Mouse (Mus musculus) thymus, postnatal 25 days (tissue): ENCODE measurements around the gene Skiv2l.
"Not testable (repeated sequence)": the region's sequence is repeated elsewhere in the genome, so short reads cannot be mapped to it uniquely, and the experiment has no call there.

Experiments
- DNase-seq: peaks from one replicate; pipeline ENCODE4 v3.0.0; 2022

The Skiv2l gene

DNA sequence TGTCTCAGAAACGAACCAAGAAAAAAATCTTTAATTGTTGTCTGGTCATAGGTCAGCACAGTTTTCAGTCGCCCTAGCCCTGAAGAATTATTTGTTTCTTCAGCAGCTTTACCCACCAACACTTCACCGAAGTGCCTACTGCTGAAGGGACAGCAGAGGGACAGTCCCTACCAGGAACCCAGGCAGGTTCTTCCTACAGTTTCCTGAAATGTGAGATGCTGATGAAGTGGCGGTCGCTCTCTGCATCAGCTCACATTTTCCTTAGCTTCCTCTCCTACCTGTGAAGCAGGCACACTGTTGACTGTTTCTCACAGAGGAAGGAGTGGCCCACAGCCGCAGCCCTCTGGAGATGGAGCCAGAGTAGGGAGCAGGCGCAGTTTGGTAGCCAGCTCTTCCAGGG lies 16.0 kb upstream of the Skiv2l start:
- no peak for DNase-seq

DNA sequence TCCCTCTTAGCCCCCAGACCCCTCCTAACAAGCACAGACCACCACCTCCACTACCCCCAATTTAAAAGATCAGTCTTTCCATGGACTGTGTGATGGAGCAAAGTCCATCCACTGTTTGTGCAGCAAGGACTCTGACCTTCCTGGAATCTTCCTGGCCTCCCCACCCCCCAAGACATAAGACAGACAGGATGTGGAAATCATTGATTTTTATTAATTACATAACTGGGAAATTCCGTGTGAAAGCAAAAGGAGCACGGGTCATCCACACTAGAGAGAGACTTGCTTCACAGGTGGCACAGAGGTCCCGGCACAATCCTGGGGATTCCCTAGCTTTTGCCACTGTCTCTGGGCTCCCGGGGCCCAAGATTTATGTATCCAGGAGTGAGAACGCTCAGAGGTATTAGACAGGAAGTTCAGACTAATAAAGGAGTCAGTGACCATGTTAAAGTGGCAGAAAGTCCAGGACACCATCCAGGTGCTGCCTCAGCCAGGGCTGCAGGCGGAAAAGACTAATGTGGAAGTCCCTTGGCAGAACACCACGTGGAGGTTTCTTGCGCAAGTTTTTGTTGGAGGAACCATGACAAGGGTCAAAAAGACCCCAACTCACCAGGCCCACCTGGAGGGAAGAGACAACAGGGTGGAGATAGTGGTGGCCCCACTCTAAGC lies 12.5 kb upstream of the Skiv2l start, which contains the start of gene Cfb:
Gene Cfb (minus strand): TSS at position 103 of the 666 bp plus-strand sequence.
- no peak for DNase-seq

DNA sequence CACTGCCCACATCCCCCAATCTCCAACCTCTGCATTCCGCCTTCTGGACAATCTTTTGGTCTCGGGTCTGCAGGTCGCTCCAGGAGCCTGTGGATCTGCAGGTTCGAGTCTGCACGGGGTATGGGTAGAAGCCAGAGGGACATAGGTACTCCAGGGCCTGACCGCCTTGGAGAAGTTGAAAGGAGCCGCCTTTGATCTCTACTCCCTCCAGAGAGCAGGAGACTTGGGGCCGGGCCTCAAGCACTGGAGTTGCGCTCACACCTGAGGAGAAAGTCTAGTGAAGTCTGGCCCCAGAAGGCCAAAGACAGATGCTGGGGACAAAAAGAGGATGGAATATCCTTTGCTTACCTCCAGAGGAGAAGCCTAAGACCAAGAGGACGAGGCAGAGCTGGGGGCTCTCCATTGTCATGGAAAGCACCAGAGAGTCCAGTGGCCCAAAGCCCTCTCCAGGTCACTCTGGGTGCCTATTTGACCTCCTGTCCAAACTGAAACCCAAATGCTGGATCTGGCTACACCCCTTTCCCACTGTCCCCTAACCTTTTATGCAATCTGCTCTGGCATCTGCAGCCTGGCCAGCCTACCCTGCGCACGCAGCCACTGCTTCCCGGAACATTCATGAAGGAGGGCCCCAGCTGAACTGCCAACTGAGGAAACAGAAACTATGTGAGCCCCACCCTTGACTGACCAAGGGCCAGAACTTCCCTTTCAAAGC lies 11.8 kb upstream of the Skiv2l start:
- DNase-seq, result no peak

DNA sequence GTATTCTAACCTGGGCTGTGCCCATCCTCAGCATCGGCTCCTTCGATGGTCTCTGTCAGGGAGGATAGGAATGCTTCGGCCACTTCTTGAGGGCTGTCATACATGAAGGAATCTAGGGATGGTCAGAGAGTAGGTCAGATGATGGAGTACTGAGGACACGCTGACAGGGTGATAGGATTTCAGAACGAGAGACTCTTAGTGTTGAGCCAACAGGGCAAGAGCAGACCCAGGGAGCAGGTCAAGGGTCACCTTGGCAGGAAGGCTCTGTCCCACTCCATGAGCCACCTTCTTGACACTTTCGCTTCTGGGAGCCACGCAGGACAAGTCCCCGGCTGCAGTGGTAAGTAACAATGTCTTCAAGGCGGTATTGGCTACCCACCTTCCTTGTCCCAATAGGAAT lies 10.5 kb upstream of the Skiv2l start:
- no peak for DNase-seq

DNA sequence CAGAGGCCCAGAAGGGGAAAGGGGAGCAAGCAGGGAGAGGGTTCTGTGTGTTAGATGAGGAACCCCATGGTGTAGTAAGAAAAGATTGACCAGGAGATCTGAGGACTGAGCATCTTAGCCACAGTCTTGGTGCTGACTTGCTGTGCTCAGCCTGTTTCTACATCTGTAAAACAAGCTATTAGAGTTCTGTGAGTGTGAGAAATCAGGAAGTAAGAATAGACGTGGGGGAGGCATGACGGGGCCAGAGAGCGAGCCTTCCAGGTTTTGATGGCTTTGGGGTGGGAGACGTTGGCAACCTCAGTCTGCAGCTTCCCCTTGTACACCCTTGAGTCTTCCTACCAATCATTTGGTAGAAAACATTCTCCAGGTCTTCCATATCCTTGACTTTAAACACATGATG lies 8.7 kb upstream of the Skiv2l start:
- no peak for DNase-seq

DNA sequence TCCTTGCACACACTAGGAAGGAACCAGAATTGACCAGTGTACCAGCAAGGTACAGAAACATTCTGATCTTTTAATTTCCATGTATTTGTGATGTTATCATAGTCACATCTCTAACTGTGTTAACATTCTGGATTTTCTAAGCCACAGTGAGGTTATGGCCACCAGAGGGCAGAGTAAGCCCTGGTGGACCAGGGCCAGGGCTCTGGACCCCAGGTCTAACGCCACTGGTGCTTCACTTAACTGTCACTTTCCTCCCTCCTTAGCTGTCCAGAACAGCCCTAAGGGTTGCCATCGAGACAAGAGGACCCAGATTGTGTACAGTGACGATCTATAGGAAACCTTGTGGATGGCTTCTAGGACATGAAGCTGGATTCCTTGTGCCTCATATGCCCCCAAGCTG lies 5.8 kb upstream of the Skiv2l start:
- peak; percentile 44 for DNase-seq

DNA sequence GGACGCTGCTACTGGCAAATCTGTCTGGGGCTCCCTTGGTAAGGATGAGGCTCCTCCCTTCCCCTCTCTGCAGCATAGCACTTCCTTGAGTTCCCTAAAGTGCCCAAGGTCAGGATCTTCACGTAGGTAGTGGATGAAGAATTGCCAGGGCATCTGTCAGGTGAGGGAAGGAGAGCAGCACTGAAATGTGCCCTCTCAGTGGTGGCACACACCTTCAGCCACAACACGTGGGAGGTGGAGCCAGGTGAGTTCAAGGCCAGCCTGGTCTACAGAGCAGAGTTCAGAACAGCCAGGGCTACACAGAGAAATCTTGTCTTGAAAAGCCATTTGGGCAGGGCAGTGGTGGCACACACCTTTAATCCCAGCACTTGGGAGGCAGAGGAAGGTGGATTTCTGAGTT lies 4.8 kb upstream of the Skiv2l start:
- no peak for DNase-seq

DNA sequence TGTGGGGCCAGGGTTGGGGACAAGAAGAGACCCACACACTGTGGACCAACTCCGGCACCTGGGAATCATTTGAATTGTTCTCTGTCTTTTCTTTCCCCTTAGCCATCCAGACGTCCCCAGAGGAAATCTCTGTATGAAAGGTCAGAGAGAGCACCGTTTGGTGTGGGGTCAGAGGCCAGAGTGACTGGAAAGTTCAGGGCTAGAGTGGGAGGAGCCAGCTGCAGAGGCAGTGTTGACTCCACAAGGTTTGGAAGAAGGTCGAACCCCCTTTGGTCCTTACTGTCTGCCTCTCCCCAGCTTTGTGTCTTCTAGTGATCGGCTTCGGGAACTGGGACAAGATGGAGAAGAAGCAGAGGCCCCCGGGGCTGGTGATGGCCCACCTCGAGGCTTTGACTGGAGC lies 3.5 kb upstream of the Skiv2l start:
- DNase-seq, result no peak

DNA sequence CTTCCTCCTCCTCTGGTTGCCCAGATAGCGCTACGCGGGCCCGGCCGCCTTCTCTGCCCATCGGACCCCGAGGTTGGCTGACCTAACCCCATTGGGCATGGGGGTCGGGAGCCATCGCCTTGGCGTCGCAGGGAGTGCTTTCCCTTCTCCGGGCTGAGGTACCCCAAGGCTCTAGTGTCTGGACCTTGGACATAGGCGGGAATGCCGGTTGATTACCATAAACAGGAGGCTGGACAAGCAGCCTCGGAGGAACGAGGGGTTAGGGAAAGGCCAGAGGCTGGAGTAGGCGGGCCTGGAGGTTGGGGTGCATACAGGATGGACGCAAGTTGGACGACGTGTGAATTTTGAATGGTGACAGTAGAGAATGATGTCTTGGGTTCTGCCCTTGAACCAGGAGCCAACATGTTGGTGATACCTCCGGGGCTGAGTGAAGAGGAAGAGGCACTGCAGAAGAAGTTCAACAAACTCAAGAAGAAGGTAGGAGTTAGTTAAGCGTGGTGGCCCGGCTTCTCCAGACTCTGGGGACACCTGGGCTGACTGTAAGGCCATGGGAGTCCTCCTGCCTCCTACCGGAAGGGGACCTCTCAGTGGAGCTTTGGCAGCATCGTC lies 611 bp upstream of the Skiv2l start:
- peak; percentile 14 for DNase-seq

DNA sequence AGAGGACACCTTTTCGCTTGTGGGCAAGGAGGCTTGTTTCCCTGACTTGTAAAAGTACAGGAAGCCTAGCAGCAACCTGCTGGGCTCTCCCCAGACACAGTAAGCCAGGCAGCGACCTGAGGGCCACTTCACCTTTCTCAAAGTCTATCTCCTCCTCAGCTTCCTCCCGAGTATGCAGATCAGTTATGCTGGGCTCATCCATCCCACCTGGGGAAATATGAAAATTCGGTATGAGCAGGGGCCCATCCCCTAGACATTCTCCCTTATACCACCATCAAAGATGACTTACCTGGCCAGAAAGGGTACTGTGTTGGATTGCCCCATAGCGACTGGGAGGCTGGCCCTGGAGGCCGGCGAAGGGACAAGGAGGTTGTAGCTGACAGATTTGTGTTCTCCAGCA lies 2.4 kb downstream of the Skiv2l start:
- DNase-seq, result no peak

DNA sequence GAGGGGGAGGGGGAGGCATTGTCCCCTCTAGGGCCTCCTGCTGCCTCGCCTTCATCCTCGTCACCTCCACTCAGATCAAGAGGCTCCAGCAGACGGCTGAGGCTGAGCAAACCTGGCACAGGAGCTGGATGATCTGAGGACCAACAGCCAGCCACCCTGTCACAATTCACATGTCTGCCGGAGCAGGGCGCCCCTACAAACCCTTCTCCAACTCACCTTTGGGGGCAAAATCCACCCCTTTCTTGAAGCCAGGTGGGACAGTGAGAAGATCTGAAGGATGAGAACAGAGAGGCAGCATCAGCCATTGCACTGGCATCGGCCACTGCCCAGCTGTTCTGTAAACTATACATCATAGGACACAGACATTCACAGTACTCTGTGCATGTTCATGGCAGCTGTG lies 2.8 kb downstream of the Skiv2l start:
- no peak for DNase-seq

DNA sequence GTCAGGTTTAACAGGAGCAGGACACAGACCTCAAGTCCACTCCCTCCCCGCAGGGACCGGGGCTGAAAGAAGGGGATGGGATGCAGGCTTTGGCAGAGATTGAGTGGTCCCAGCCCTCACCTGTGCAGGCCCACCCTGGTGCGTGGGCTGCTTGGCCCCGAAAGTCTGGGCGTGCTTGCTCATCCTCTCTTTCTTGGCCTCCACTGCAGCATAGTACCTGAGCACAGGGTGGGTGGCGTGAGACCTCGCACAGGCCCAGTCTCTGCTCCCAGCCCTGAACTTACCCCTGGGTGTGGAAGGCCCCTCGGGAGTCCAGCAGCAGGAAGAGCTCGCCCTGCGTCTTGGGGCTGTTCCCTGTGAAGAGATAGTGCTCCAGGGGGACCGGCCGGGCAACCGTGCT lies 5.1 kb downstream of the Skiv2l start:
- DNase-seq, result no peak

DNA sequence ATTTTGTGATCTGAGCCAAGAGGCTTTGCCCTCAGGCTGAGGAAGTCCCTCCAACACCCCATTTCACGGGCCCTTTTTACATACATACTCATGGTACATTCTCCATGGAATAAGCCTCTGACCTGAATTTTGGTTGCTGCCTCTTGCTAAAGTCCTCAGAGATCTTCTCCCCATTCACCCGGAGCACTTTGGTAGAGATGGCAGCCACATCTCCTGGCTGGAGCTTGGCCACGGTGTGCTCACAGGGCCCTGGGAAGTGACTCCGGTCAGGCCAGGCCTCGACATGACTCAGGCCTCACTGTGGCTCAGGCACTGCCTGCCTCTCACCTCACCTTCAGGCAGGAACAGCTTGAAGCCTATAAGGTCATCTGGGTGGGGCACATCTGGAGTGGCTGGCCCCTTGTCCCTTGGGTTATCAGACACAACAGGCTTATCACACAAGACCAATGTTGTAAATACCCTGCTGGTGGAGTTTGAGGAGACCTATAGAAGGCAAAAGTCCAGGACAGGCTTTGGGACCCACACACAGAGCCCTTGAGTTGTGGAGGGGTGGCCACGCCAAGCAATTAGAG lies 9.2 kb downstream of the Skiv2l start:
- DNase-seq, result no peak

DNA sequence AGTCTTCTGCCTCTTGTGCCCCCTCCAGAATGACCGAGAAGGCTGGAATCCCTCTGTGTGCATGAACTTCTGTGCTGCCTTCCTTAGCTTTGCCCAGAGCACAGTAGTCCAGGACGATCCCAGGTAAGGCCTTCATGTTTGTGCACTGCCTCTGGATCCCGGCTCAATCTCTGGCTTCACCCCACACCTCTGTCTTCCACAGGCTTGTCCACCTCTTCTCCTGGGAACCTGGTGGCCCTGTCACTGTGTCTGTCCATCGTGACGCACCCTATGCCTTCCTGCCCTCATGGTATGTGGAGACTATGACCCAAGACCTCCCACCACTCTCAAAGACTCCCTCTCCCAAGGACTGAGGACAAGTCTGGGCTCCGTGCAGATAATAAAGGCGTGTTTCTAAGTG lies 11.2 kb downstream of the Skiv2l start:
- DNase-seq, result no peak

DNA sequence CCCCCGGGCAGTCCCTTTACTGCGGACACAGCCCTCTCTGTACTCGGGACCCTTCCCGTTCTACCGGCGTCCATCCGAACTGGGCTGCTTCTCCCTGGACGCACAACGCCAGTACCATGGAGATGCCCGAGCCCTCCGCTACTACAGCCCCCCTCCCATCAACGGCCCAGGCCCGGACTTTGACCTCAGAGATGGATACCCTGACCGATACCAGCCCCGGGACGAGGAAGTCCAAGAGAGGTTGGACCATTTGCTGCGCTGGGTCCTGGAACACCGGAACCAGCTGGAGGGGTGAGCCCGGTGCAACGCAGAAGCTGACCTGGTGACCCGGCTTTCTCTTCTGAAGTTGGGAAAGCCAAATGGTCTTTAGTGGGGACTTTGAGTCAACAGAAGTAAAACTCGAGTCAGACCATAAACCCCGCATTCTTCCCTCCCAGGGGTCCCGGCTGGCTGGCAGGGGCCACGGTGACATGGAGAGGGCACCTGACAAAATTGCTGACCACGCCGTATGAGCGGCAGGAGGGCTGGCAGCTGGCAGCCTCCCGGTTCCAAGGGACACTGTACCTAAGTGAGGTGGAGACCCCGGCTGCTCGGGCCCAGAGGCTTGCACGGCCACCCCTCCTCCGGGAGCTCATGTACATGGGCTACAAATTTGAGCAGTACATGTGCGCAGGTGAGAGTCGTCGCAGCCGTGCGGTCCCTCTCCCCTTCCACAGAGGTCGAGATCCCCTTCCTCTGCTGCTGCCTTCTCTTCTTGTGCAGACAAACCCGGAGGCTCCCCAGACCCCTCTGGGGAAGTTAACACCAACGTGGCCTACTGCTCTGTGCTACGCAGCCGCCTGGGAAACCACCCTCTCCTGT lies 12.3 kb downstream of the Skiv2l start:
- no peak for DNase-seq

DNA sequence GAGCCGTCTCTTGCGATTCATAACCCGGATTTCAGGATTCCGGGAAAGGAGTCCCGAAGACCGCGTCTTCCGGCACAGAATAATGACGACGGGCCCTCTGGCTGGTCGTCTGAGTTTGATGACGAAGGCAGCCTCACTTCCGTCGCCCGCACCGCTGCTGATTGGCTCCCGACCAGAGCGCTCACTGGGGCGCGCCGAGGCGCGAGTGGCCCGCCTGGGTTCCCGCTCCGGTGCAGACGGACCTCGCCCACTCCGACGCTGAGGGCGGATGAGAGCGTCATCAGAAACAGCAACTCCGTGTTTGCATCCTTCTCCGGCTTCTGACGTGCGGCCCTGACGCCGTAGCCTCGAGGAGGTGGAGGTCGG lies 13.2 kb downstream of the Skiv2l start, which contains the start of the genes Stk19 and Dxo:
Gene Stk19 (minus strand): TSS at position 90 of the 366 bp plus-strand sequence.
Gene Dxo (plus strand): TSS at position 164 of the 366 bp plus-strand sequence.
- DNase-seq, result peak; percentile 93

DNA sequence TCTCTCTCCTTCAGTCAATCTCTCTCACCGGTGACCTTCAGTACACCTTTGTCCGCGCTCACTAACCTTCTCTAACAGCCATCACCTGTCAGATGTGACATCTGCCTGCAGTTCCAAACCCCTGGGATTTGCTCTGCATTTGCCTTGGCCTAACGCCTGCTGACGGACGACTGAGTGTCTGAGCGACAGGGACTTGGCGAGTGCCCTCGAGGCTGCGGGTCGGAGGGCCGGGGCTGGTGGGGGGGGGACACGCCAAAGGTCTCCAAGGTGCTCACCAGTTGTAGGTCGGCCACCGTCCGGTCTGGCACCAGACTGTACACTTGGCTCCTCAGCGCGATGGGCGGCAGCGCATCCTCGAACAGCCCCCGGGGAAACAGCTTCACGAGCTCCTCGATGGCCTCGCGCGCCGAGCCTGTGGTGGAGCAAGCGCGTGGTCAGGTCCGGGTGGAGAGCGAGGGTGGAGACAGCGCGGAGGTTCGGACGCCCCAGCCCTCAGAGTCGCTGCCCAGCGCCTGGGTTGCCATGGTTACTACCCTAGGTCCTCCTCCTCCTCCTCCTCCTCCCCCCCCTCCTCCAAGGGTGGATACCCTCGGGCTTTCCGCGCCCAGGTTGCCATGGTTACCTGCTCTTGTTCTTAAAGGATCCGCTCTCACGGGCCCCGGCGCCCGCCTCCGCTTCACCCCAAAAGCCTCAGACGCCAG lies 13.7 kb downstream of the Skiv2l start:
- DNase-seq, result no peak

DNA sequence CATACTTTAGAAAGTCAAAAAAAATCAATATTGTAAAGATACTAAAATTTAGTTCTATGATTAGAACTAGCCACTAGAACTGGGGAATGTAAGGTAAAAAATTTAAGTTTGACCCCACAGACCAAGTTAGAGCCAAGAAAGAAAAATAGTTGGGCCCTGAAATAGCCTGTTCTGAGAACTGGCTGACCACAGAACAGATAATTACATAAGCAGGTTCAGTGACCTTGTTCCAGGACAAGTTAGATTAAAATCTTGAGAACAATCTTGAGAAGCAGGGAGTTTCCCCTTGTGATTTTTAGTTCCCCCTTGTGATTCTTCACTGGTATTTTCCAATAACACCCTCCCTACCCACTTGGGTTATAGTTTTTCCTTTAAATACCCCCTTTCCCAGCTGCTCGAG lies 19.2 kb downstream of the Skiv2l start:
- DNase-seq, result not testable (repeated sequence)

DNA sequence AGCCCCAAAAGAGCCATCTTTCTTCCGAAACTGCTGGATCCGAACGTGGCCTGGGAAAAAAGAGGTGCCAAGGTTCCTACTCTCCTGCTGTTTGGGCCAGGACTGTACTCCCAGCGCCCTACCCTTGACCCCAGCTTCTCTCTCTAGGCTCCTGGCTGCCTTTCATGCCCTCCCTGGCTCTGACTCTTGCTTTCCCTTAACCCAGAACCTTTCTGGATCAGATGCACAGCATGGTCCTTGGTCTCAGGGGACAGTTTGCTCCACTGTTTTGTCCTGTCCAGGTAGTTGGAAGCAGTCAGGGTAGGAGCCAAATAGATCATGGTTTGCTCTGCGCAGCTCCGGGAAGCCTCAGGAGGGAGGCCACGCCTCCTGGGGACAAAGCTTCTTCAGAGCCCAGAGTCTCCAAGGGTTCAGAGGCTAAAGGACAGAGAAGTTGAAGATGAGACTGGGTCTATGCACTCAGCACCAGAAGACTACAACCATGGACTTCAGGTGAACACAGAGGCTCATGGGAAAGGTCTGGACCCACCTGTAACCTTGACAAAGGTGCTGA lies 35.1 kb downstream of the Skiv2l start:
- no peak for DNase-seq

DNA sequence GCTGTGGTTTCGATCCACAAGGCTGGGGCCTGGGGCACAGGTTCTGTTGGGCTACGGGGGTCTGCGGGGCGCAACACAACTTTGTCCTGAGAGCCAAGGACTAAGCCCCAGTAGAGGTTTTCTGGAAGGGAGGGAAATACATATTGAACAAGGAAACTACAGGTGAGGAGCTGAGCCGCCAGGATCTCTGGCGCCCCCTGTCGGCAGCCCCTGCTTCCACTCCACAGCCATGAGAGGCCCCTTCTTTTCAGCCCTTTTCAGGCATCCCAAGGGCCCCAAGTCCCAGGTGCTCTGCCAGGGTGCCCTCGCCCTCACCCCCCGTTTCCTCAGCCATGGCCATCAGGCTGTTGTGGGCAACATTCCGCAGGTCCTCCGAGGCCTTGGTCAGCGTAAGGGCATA lies 36.3 kb downstream of the Skiv2l start:
- peak; percentile 40 for DNase-seq

DNA sequence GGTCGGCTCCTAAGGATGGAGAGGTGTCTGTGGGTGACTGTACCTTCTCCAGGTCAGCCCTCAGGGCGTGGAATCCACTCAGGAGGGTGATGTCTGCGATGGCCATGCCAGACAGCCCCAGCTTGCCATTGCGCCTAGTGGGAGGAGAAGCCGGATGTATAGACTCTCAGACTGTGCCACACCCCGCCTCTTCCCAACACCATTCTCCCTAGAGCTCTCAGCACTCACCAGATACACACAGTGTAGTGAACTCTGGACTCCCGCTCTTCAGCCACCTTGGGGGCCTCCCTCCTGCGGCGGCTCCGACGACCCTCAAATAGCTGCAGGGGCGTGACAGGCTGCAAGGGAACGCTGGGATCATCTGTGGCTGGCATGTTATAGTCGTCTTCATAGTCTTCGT lies 38.7 kb downstream of the Skiv2l start:
- DNase-seq, result no peak

DNA sequence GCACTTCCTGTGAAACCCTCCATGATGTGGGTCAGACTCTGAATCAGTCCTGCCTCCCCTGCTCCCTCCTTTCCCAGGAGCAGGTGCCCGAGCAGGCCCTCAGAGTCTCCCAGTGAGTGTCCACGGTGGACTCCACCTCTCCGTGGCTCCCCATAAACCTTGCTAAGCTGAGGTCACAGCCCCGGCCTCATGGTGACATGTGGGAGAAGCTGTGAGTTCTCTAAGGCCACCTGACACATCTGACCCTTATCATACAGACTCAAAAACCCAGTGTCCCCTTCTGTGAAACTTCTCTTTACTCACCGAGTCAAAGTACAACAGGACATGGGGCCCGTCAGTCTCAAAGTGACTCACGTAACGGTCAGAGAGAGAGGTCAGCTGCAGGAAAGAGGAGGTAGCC lies 39.2 kb downstream of the Skiv2l start:
- not testable (repeated sequence) for DNase-seq
